In genomic region chr16:50371460-50371859, GRCm38 (mm10) we compare ENCODE assay signal across 22 mouse cellular contexts.
DNase-seq lines count a peak whose midpoint lies in the region; ATAC-seq lines count a peak whose summit lies in the region.
"Had no signal": no experiment of that assay in that cellular context is flagged by ENCODE, and none has a peak within 500 bp of the region (broad histone marks: within the 10 kb centered on the region; RNA-seq: fewer than 3 reads in every experiment).

No protein-coding gene starts in this region.

- 60% methylated on average over 3 of the region's 3 CpGs for WGBS in hindbrain, embryonic 16.5 days
- 50% methylated on average over 3 of the region's 3 CpGs for WGBS in hindbrain, embryonic 13.5 days
- 63% methylated on average over 3 of the region's 3 CpGs for WGBS in liver, embryonic 13.5 days (ENCODE audit: insufficient replicate concordance)

- H3K9ac ChIP-seq in hindbrain, embryonic 16.5 days (ENCODE audit: low read depth, low read length): no peak overlapping the region
- H3K9ac ChIP-seq in hindbrain, embryonic 13.5 days: no peak overlapping the region
- H3K9ac ChIP-seq in liver, embryonic 13.5 days: no peak overlapping the region
- H3K9ac ChIP-seq: forebrain, embryonic 13.5 days; stomach, embryonic 15.5 days had no signal

- H3K9me3 ChIP-seq in hindbrain, embryonic 16.5 days (ENCODE audit: control insufficient read depth, low read length): no peaks in the 10 kb centered on the region
- H3K9me3 ChIP-seq in hindbrain, embryonic 13.5 days: no peaks in the 10 kb centered on the region
- H3K9me3 ChIP-seq in liver, embryonic 13.5 days (replicated peaks): no peaks in the 10 kb centered on the region
- H3K9me3 ChIP-seq: forebrain, embryonic 13.5 days; G1E; stomach, embryonic 15.5 days had no signal

- no peaks in the 10 kb centered on the region for H3K36me3 ChIP-seq in hindbrain, embryonic 16.5 days (ENCODE audit: control insufficient read depth, insufficient read depth, low read length)
- H3K36me3 ChIP-seq in hindbrain, embryonic 13.5 days: no peaks in the 10 kb centered on the region
- H3K36me3 ChIP-seq in liver, embryonic 13.5 days: no peaks in the 10 kb centered on the region
- H3K36me3 ChIP-seq: stomach, embryonic 15.5 days had no signal

- H3K4me3 ChIP-seq in hindbrain, embryonic 16.5 days (ENCODE audit: low read length): no peak overlapping the region
- no peak overlapping the region for H3K4me3 ChIP-seq in hindbrain, embryonic 13.5 days
- H3K4me3 ChIP-seq in liver, embryonic 13.5 days (replicated peaks): no peak overlapping the region
- H3K4me3 ChIP-seq: forebrain, embryonic 13.5 days; heart, adult 2 months; left cerebral cortex, adult 2 months; stomach, embryonic 15.5 days had no signal

- no peak overlapping the region for H3K4me2 ChIP-seq in hindbrain, embryonic 16.5 days (ENCODE audit: low read length)
- no peak overlapping the region for H3K4me2 ChIP-seq in hindbrain, embryonic 13.5 days
- no peak overlapping the region for H3K4me2 ChIP-seq in liver, embryonic 13.5 days
- H3K4me2 ChIP-seq: forebrain, embryonic 13.5 days; stomach, embryonic 15.5 days had no signal

- no peaks in the 10 kb centered on the region for H3K27me3 ChIP-seq in hindbrain, embryonic 16.5 days (replicated peaks; ENCODE audit: control insufficient read depth, insufficient read depth, low read length)
- no peaks in the 10 kb centered on the region for H3K27me3 ChIP-seq in hindbrain, embryonic 13.5 days
- no peaks in the 10 kb centered on the region for H3K27me3 ChIP-seq in liver, embryonic 13.5 days
- H3K27me3 ChIP-seq: forebrain, embryonic 13.5 days; stomach, embryonic 15.5 days had no signal

- no peak overlapping the region for H3K27ac ChIP-seq in hindbrain, embryonic 16.5 days (ENCODE audit: low read depth, low read length)
- H3K27ac ChIP-seq in hindbrain, embryonic 13.5 days: no peak overlapping the region
- no peak overlapping the region; the same call in 1 of the 2 replicates for H3K27ac ChIP-seq in liver, embryonic 13.5 days
- H3K27ac ChIP-seq: forebrain, embryonic 13.5 days; heart, adult 2 months; left cerebral cortex, adult 2 months; stomach, embryonic 15.5 days had no signal

- peak; percentile 32 for DNase-seq in adrenal gland, adult 2 months
- no peak for DNase-seq in adrenal gland, adult 18-20 months (ENCODE audit: low spot score in 2 of 2)
- peak; percentile 39 for DNase-seq in 3T3-L1 (ENCODE audit: low read depth, low spot score)
- DNase-seq in liver, embryonic 13.5 days: no peak
- DNase-seq in layer of hippocampus, postnatal 36 days: no peak
- no peak for DNase-seq in testis, postnatal 10 days (ENCODE audit: low spot score)
- DNase-seq: cerebellum, postnatal 10 days; gastrocnemius, postnatal 25 days; heart, adult 2 months; heart, postnatal 36 days; kidney, adult 2 months; kidney, postnatal 36 days; left cerebral cortex, postnatal 4 days; lung, postnatal 14 days; right cerebral cortex, postnatal 14 days; spleen, adult 18-20 months had no signal

- no peaks in the 10 kb centered on the region for H3K4me1 ChIP-seq in hindbrain, embryonic 16.5 days (ENCODE audit: control insufficient read depth, insufficient read depth, low read depth, low read length)
- H3K4me1 ChIP-seq in hindbrain, embryonic 13.5 days (replicated peaks): peaks cover 4% of the 10 kb centered on the region
- H3K4me1 ChIP-seq in liver, embryonic 13.5 days (replicated peaks): peaks cover 32% of the 10 kb centered on the region
- H3K4me1 ChIP-seq: forebrain, embryonic 13.5 days; stomach, embryonic 15.5 days had no signal

- 0 out of 2 replicates have a peak, but pooled peaks have one; percentile 40 for ATAC-seq in hindbrain, embryonic 16.5 days
- no peak for ATAC-seq in hindbrain, embryonic 13.5 days (ENCODE audit: low FRiP score)
- ATAC-seq in liver, embryonic 13.5 days (ENCODE audit: low read depth): peak; percentile 82
- ATAC-seq: forebrain, embryonic 13.5 days had no signal

Comparison
In these comparisons a context has a peak if more than half of its experiments do, and no peak if none do; other contexts are left out.
1. DNase-seq: peak in adrenal gland, adult 2 months (single experiment) and 3T3-L1 (single experiment); none in adrenal gland, adult 18-20 months (0 of 2), liver, embryonic 13.5 days (single experiment), layer of hippocampus, postnatal 36 days (0 of 2) and testis, postnatal 10 days (single experiment).